Mouse (Mus musculus): ENCODE measurements around the gene Spsb1. TPM values are rescaled to one million over a fixed set of nuclear protein-coding genes. Genes with fewer than 3 reads are reported as not detected.
A peak's percentile ranks its signal among the peaks of the same experiment; 100 is the strongest.

Gene Spsb1
- polyA plus RNA-seq, 1 experiment from 2014 or later: 11.7 TPM

GRCm38 (mm10) chr4:149860393-149860792 is 94.5 kb downstream of the Spsb1 start:
- no peak overlapping the region for H3K4me2 ChIP-seq (replicated peaks; ENCODE audit: low read depth, low read length)

GRCm38 (mm10) chr4:149858584-149858983 is 96.3 kb downstream of the Spsb1 start:
- ATAC-seq (ENCODE audit: low FRiP score) (no peak), DNase-seq (ENCODE audit: low spot score) (no peak)
- Histone ChIP-seq H3K9ac (ENCODE audit: low read depth, low read length) (no peak overlapping the region), H3K27me3 (ENCODE audit: control insufficient read depth, insufficient read depth, low read length) (no peaks in the 10 kb centered on the region), H3K4me1 (replicated peaks; ENCODE audit: control insufficient read depth, insufficient read depth, low read length) (no peaks in the 10 kb centered on the region; the same call in 1 of the 2 replicates), H3K9me3 (ENCODE audit: control insufficient read depth, low read length) (no peaks in the 10 kb centered on the region), H3K4me2 (replicated peaks; ENCODE audit: low read depth, low read length) (no peak overlapping the region), H3K36me3 (ENCODE audit: control insufficient read depth, insufficient read depth, low read length) (no peaks in the 10 kb centered on the region), H3K27ac (ENCODE audit: low read depth, low read length) (no peak overlapping the region), H3K4me3 (ENCODE audit: low read depth, low read length) (no peak overlapping the region)
- WGBS: 68% methylated on average over 8 of the region's 8 CpGs

More at GRCm38 (mm10) chr4:149860393-149860792, 94.5 kb downstream of the Spsb1 start:
- no peak for ATAC-seq (ENCODE audit: low FRiP score)
- no peaks in the 10 kb centered on the region for H3K27me3 ChIP-seq (ENCODE audit: control insufficient read depth, insufficient read depth, low read length)
- no peaks in the 10 kb centered on the region for H3K36me3 ChIP-seq (ENCODE audit: control insufficient read depth, insufficient read depth, low read length)
- 77% methylated on average over 6 of the region's 6 CpGs for WGBS
- no peak overlapping the region for H3K9ac ChIP-seq (ENCODE audit: low read depth, low read length)
- no peak overlapping the region for H3K27ac ChIP-seq (ENCODE audit: low read depth, low read length)
- no peaks in the 10 kb centered on the region for H3K4me1 ChIP-seq (replicated peaks; ENCODE audit: control insufficient read depth, insufficient read depth, low read length)
- H3K9me3 ChIP-seq (ENCODE audit: control insufficient read depth, low read length): no peaks in the 10 kb centered on the region
- no peak for DNase-seq (ENCODE audit: low spot score)
- H3K4me3 ChIP-seq (ENCODE audit: low read depth, low read length): no peak overlapping the region

GRCm38 (mm10) chr4:149858097-149858496 is 96.7 kb downstream of the Spsb1 start:
- 79% methylated on average over 6 of the region's 6 CpGs for WGBS

GRCm38 (mm10) chr4:149857688-149858087 is 97.2 kb downstream of the Spsb1 start:
- Histone ChIP-seq H3K4me3 (ENCODE audit: low read depth, low read length) (no peak overlapping the region), H3K4me1 (replicated peaks; ENCODE audit: control insufficient read depth, insufficient read depth, low read length) (no peaks in the 10 kb centered on the region; the same call in 1 of the 2 replicates), H3K27ac (ENCODE audit: low read depth, low read length) (no peak overlapping the region), H3K36me3 (ENCODE audit: control insufficient read depth, insufficient read depth, low read length) (no peaks in the 10 kb centered on the region), H3K27me3 (ENCODE audit: control insufficient read depth, insufficient read depth, low read length) (no peaks in the 10 kb centered on the region), H3K9ac (ENCODE audit: low read depth, low read length) (no peak overlapping the region), H3K4me2 (replicated peaks; ENCODE audit: low read depth, low read length) (no peak overlapping the region), H3K9me3 (ENCODE audit: control insufficient read depth, low read length) (no peaks in the 10 kb centered on the region)
- no peak for DNase-seq (ENCODE audit: low spot score)
- ATAC-seq (ENCODE audit: low FRiP score): no peak
- WGBS: 76% methylated on average over 3 of the region's 3 CpGs

More at GRCm38 (mm10) chr4:149858097-149858496, 96.7 kb downstream of the Spsb1 start:
- Histone ChIP-seq H3K9ac (ENCODE audit: low read depth, low read length) (no peak overlapping the region), H3K4me3 (ENCODE audit: low read depth, low read length) (no peak overlapping the region), H3K4me1 (replicated peaks; ENCODE audit: control insufficient read depth, insufficient read depth, low read length) (no peaks in the 10 kb centered on the region; the same call in 1 of the 2 replicates), H3K36me3 (ENCODE audit: control insufficient read depth, insufficient read depth, low read length) (no peaks in the 10 kb centered on the region), H3K27ac (ENCODE audit: low read depth, low read length) (no peak overlapping the region), H3K4me2 (replicated peaks; ENCODE audit: low read depth, low read length) (no peak overlapping the region), H3K9me3 (ENCODE audit: control insufficient read depth, low read length) (no peaks in the 10 kb centered on the region), H3K27me3 (ENCODE audit: control insufficient read depth, insufficient read depth, low read length) (no peaks in the 10 kb centered on the region)
- DNase-seq (ENCODE audit: low spot score): no peak
- ATAC-seq (ENCODE audit: low FRiP score): no peak

- WGBS: 60% methylated on average over 19 of the region's 19 CpGs
- Histone ChIP-seq H3K9ac (ENCODE audit: low read depth, low read length) (no peak overlapping the region), H3K36me3 (ENCODE audit: control insufficient read depth, insufficient read depth, low read length) (no peaks in the 10 kb centered on the region), H3K4me2 (replicated peaks; ENCODE audit: low read depth, low read length) (no peak overlapping the region), H3K9me3 (ENCODE audit: control insufficient read depth, low read length) (no peaks in the 10 kb centered on the region), H3K4me3 (ENCODE audit: low read depth, low read length) (no peak overlapping the region), H3K27me3 (ENCODE audit: control insufficient read depth, insufficient read depth, low read length) (no peaks in the 10 kb centered on the region), H3K4me1 (replicated peaks; ENCODE audit: control insufficient read depth, insufficient read depth, low read length) (no peaks in the 10 kb centered on the region; the same call in 1 of the 2 replicates), H3K27ac (ENCODE audit: low read depth, low read length) (no peak overlapping the region)
- DNase-seq (ENCODE audit: low spot score): no peak
- ATAC-seq (ENCODE audit: low FRiP score): no peak
Observed at GRCm38 (mm10) chr4:149855892-149856807, 98.7 kb downstream of the Spsb1 start.

- Histone ChIP-seq H3K27ac (ENCODE audit: low read depth, low read length) (no peak overlapping the region), H3K36me3 (ENCODE audit: control insufficient read depth, insufficient read depth, low read length) (no peaks in the 10 kb centered on the region), H3K9ac (ENCODE audit: low read depth, low read length) (no peak overlapping the region), H3K9me3 (ENCODE audit: control insufficient read depth, low read length) (no peaks in the 10 kb centered on the region), H3K4me3 (ENCODE audit: low read depth, low read length) (no peak overlapping the region), H3K4me1 (replicated peaks; ENCODE audit: control insufficient read depth, insufficient read depth, low read length) (no peaks in the 10 kb centered on the region; the same call in 1 of the 2 replicates), H3K4me2 (replicated peaks; ENCODE audit: low read depth, low read length) (no peak overlapping the region), H3K27me3 (ENCODE audit: control insufficient read depth, insufficient read depth, low read length) (no peaks in the 10 kb centered on the region)
- WGBS: 65% methylated on average over 10 of the region's 10 CpGs
- no peak for DNase-seq (ENCODE audit: low spot score)
- ATAC-seq (ENCODE audit: low FRiP score): no peak
Observed at GRCm38 (mm10) chr4:149855180-149855891, 99.5 kb downstream of the Spsb1 start.

- ATAC-seq (ENCODE audit: low FRiP score) (peak; percentile 45), DNase-seq (ENCODE audit: low spot score) (no peak)
- H3K9me3 ChIP-seq (ENCODE audit: control insufficient read depth, low read length): no peaks in the 10 kb centered on the region
- H3K36me3 ChIP-seq (ENCODE audit: control insufficient read depth, insufficient read depth, low read length): no peaks in the 10 kb centered on the region
- no peaks in the 10 kb centered on the region; the same call in 1 of the 2 replicates for H3K4me1 ChIP-seq (replicated peaks; ENCODE audit: control insufficient read depth, insufficient read depth, low read length)
- no peak overlapping the region for H3K27ac ChIP-seq (ENCODE audit: low read depth, low read length)
- 71% methylated on average over 9 of the region's 9 CpGs for WGBS
- peak overlapping the region; percentile 51 for H3K4me2 ChIP-seq (replicated peaks; ENCODE audit: low read depth, low read length)
- H3K27me3 ChIP-seq (ENCODE audit: control insufficient read depth, insufficient read depth, low read length): no peaks in the 10 kb centered on the region
- peak overlapping the region; percentile 24; the same call in 1 of the 2 replicates for H3K9ac ChIP-seq (ENCODE audit: low read depth, low read length)
- peak overlapping the region; percentile 26 for H3K4me3 ChIP-seq (ENCODE audit: low read depth, low read length)
Observed at GRCm38 (mm10) chr4:149854770-149855169, 100.1 kb downstream of the Spsb1 start.

GRCm38 (mm10) chr4:149854301-149854708 is 100.5 kb downstream of the Spsb1 start:
- 3% methylated on average over 21 of the region's 21 CpGs for WGBS
- peak overlapping the region; percentile 51 for H3K4me2 ChIP-seq (replicated peaks; ENCODE audit: low read depth, low read length)
- DNase-seq (ENCODE audit: low spot score) (peak; percentile 87), ATAC-seq (ENCODE audit: low FRiP score) (peak; percentile 79)
- peak overlapping the region; percentile 26 for H3K4me3 ChIP-seq (ENCODE audit: low read depth, low read length)
- no peaks in the 10 kb centered on the region for H3K9me3 ChIP-seq (ENCODE audit: control insufficient read depth, low read length)
- no peaks in the 10 kb centered on the region for H3K27me3 ChIP-seq (ENCODE audit: control insufficient read depth, insufficient read depth, low read length)
- no peak overlapping the region for H3K27ac ChIP-seq (ENCODE audit: low read depth, low read length)
- H3K36me3 ChIP-seq (ENCODE audit: control insufficient read depth, insufficient read depth, low read length): no peaks in the 10 kb centered on the region
- H3K9ac ChIP-seq (ENCODE audit: low read depth, low read length): peak overlapping the region; percentile 24; the same call in 1 of the 2 replicates
- H3K4me1 ChIP-seq (replicated peaks; ENCODE audit: control insufficient read depth, insufficient read depth, low read length): no peaks in the 10 kb centered on the region; the same call in 1 of the 2 replicates

Data from hindbrain, embryonic 11.5 days (tissue).